Mouse (Mus musculus): ENCODE measurements around the gene Mydgf. TPM values are rescaled to one million over a fixed set of nuclear protein-coding genes. Genes with fewer than 3 reads are reported as not detected.
A peak's percentile ranks its signal among the peaks of the same experiment; 100 is the strongest.

Mydgf gene
- total and polyA plus RNA-seq, 3 experiments: 61.1 to 101 (median 85.5) TPM

DNA sequence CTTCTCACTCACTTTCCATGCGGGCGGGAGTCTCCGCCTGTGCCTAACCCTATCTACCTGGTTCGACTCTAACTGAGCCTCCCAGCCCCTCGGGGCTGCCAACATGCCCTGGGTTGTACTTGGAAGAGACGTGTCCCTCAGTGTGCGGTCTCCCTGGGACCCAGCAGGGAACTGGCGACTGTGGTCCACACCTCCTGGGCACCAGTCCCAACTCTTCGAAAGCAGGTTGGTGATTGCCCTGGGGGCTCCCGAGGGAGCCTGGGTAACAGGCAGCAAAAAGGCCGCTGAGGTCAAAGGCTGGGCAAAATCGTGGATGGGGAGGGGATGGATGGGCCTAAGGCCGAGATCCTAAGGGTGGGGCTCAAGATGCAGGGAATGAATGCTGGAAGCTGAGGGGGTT lies 34.0 kb upstream of the Mydgf start:
- no peak for DNase-seq (ENCODE audit: extremely low read depth)
- Histone ChIP-seq H3K36me3 (replicated peaks in 1 of 2; ENCODE audit: control insufficient read depth in 1 of 2, insufficient read depth in 1 of 2, low read length in 1 of 2) (peaks cover 0 to 35% of the 10 kb centered on the region in 2 experiments), H3K9me3 (replicated peaks; ENCODE audit: low read length) (no peaks in the 10 kb centered on the region), H3K27me3 (replicated peaks) (peaks cover 11% of the 10 kb centered on the region), H3K4me1 (ENCODE audit: control insufficient read depth in 1 of 2, insufficient read depth in 2 of 2) (peaks cover 12 to 46% of the 10 kb centered on the region in 2 experiments), H3K79me2 (replicated peaks; ENCODE audit: control insufficient read depth, extremely low read depth, insufficient read depth, poor library complexity, severe bottlenecking) (no peaks in the 10 kb centered on the region; the same call in 1 of the 2 replicates), H3K4me2 (ENCODE audit: insufficient read depth, low read depth, poor library complexity, severe bottlenecking) (peak overlapping the region; percentile 91), H3K27ac (ENCODE audit: insufficient read depth, low read depth) (no peak overlapping the region), H3K9ac (ENCODE audit: insufficient read depth, low read depth) (peak overlapping the region; percentile 93), H3K4me3 (replicated peaks in 1 of 3; ENCODE audit: low read depth in 2 of 3, low read length in 2 of 3, poor library complexity in 1 of 3) (peak overlapping the region; percentile 82 to 91 (median 90))
- dilution Hi-C loops (cut with MboI; ENCODE audit: extremely low pct_ligation_motif_present, extremely low pct_unique_long_range_greater_than_20kb, low sequenced_read_pairs): no loop called here
- TF ChIP-seq NRF1 (IDR thresholded peaks at IDR 0.05; ENCODE audit: low read depth, low read length): no peak
- no peak for TF ChIP-seq HCFC1 (IDR thresholded peaks at IDR 0.05; ENCODE audit: low read depth, low read length)
- no peak for TF ChIP-seq TCF12 (IDR thresholded peaks at IDR 0.05; ENCODE audit: low read depth, low read length)
- no peak for TF ChIP-seq ZKSCAN1 (IDR thresholded peaks at IDR 0.05; ENCODE audit: borderline replicate concordance, low read depth, low read length)
- no peak for TF ChIP-seq GABPA (IDR thresholded peaks at IDR 0.05; ENCODE audit: insufficient replicate concordance, low read depth, low read length)
- no peak for TF ChIP-seq TBP (conservative IDR thresholded peaks at IDR 0.05; ENCODE audit: low read depth, low read length)
- no peak for TF ChIP-seq USF1 (IDR thresholded peaks at IDR 0.05; ENCODE audit: low read depth, low read length)
- no peak for TF ChIP-seq CHD2 (IDR thresholded peaks at IDR 0.05; ENCODE audit: low read length)
- TF ChIP-seq MAX (IDR thresholded peaks at IDR 0.05; ENCODE audit: low read length): no peak
- in situ Hi-C loops (cut with MboI; ENCODE audit: low pct_ligation_motif_present, low pct_unique_long_range_greater_than_20kb, low sequenced_read_pairs): no loop called here

DNA sequence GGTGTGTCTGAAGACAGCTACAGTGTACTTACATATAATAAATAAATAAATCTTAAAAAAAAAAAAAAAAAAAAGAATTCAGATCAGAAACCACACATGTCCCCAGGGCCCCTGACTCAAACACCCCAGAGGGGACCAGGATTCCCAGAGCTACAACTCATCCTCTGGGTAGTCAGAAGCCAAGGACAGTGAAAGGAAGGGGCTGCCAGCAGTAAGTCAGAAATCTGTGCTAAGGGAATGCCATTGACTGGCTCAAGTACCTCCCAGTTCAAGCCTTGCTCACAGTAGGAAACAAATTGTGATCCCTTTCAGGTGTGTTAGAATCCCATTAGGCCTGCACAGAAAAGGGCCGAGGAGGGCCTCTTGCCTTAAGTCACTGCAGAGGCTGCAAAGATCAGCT lies 30.5 kb upstream of the Mydgf start:
- peaks cover 12 to 44% of the 10 kb centered on the region in 2 experiments for H3K4me1 ChIP-seq (ENCODE audit: control insufficient read depth in 1 of 2, insufficient read depth in 2 of 2)

More for the DNA sequence above, 30.5 kb upstream of the Mydgf start:
- Histone ChIP-seq H3K27me3 (replicated peaks) (no peaks in the 10 kb centered on the region), H3K9ac (ENCODE audit: insufficient read depth, low read depth) (no peak overlapping the region), H3K4me2 (ENCODE audit: insufficient read depth, low read depth, poor library complexity, severe bottlenecking) (no peak overlapping the region), H3K4me3 (replicated peaks in 1 of 3; ENCODE audit: low read depth in 2 of 3, low read length in 2 of 3, poor library complexity in 1 of 3) (no peak overlapping the region), H3K36me3 (replicated peaks in 1 of 2; ENCODE audit: control insufficient read depth in 1 of 2, insufficient read depth in 1 of 2, low read length in 1 of 2) (peaks cover 27 to 69% of the 10 kb centered on the region in 2 experiments), H3K27ac (ENCODE audit: insufficient read depth, low read depth) (no peak overlapping the region), H3K9me3 (replicated peaks; ENCODE audit: low read length) (no peaks in the 10 kb centered on the region), H3K79me2 (replicated peaks; ENCODE audit: control insufficient read depth, extremely low read depth, insufficient read depth, poor library complexity, severe bottlenecking) (no peaks in the 10 kb centered on the region; the same call in 1 of the 2 replicates)
- no peak for DNase-seq (ENCODE audit: extremely low read depth)
- dilution Hi-C loops (cut with MboI; ENCODE audit: extremely low pct_ligation_motif_present, extremely low pct_unique_long_range_greater_than_20kb, low sequenced_read_pairs): no loop called here
- in situ Hi-C loops (cut with MboI; ENCODE audit: low pct_ligation_motif_present, low pct_unique_long_range_greater_than_20kb, low sequenced_read_pairs): no loop called here
- TF ChIP-seq TBP (conservative IDR thresholded peaks at IDR 0.05; ENCODE audit: low read depth, low read length) (no peak), E2F4 (IDR thresholded peaks at IDR 0.05; ENCODE audit: insufficient replicate concordance, low read depth, low read length) (no peak), ZMIZ1 (IDR thresholded peaks at IDR 0.05; ENCODE audit: low read depth, low read length) (no peak), PAX5 (IDR thresholded peaks at IDR 0.05; ENCODE audit: low read length) (no peak), MAFK (IDR thresholded peaks at IDR 0.05; ENCODE audit: insufficient replicate concordance, low read length) (no peak), MXI1 (IDR thresholded peaks at IDR 0.05; ENCODE audit: low read depth, low read length) (no peak), JUN (IDR thresholded peaks at IDR 0.05; ENCODE audit: insufficient read depth, low read depth, low read length) (no peak), USF1 (IDR thresholded peaks at IDR 0.05; ENCODE audit: low read depth, low read length) (no peak), ZC3H11A (IDR thresholded peaks at IDR 0.05; ENCODE audit: low read depth, low read length) (no peak), NELFE (IDR thresholded peaks at IDR 0.05; ENCODE audit: low read depth, low read length) (no peak), IRF4 (IDR thresholded peaks at IDR 0.05; ENCODE audit: low read depth, low read length) (no peak), MEF2A (IDR thresholded peaks at IDR 0.05; ENCODE audit: borderline replicate concordance, low read depth, low read length) (no peak), SIN3A (IDR thresholded peaks at IDR 0.05; ENCODE audit: low read length) (no peak), POLR2A (IDR thresholded peaks at IDR 0.05; ENCODE audit: low read depth, low read length) (no peak), MAZ (IDR thresholded peaks at IDR 0.05; ENCODE audit: low read depth, low read length) (no peak), RCOR1 (conservative IDR thresholded peaks at IDR 0.05; ENCODE audit: low read depth, low read length) (no peak), CTCF (conservative IDR thresholded peaks at IDR 0.05 in 1 of 2, IDR thresholded peaks at IDR 0.05 in 1 of 2; ENCODE audit: low read depth in 2 of 2, low read length in 2 of 2) (no peak), BHLHE40 (IDR thresholded peaks at IDR 0.05; ENCODE audit: low read depth, low read length) (no peak)

Data from CH12.LX (cell line).